Mouse (Mus musculus) kidney, embryonic 16.5 days (tissue): ENCODE results near the gene Utp3. TPM values are rescaled to one million over a fixed set of nuclear protein-coding genes. Genes with fewer than 3 reads are reported as not detected.
A peak's percentile ranks its signal among the peaks of the same experiment; 100 is the strongest.

Source experiments
- ATAC-seq: fragments of 200-750 bp; cut with Nextera tagmentation; 2 replicates; pipeline ENCODE4 v1.8.0; 2017; ENCODE audit warnings: moderate TSS enrichment; ENCODE audit not compliant: low FRiP score, low TSS enrichment
- H3K27ac ChIP-seq: fragments of 300-500 bp; sonication (generic); 2 replicates; pipeline ENCODE4 v1.5.1; 2014; ENCODE audit warnings: low read length
- H3K27me3 ChIP-seq: fragments of 300-500 bp; sonication (generic); 2 replicates; pipeline ENCODE4 v1.6.1; 2014; ENCODE audit warnings: low read length, control low read depth, mixed read lengths; ENCODE audit not compliant: insufficient read depth
- H3K36me3 ChIP-seq: fragments of 300-500 bp; sonication (generic); 2 replicates; pipeline ENCODE4 v1.6.1; 2014; ENCODE audit warnings: low read length, control low read depth, mixed read lengths; ENCODE audit not compliant: insufficient read depth
- H3K4me1 ChIP-seq: fragments of 300-500 bp; sonication (generic); 2 replicates; pipeline ENCODE4 v1.6.1; 2014; ENCODE audit warnings: low read length, control low read depth, mixed read lengths; ENCODE audit not compliant: insufficient read depth
- H3K4me2 ChIP-seq: fragments of 300-500 bp; sonication (generic); replicated peaks from 2 replicates; pipeline ENCODE4 v1.6.1; 2014; ENCODE audit warnings: low read depth, low read length
- H3K4me3 ChIP-seq: fragments of 300-500 bp; sonication (generic); 2 replicates; pipeline ENCODE4 v1.5.1; 2014; ENCODE audit warnings: mild to moderate bottlenecking, low read length
- H3K9ac ChIP-seq: fragments of 300-500 bp; sonication (generic); replicated peaks from 2 replicates; pipeline ENCODE4 v1.6.1; 2014; ENCODE audit warnings: low read length
- H3K9me3 ChIP-seq: fragments of 300-500 bp; sonication (generic); 2 replicates; pipeline ENCODE4 v1.6.1; 2016; ENCODE audit warnings: low read length, control low read depth
- WGBS: fragments of 180-500 bp; shearing (Covaris S2); extraction: QIAGEN DNeasy Blood & Tissue Kit; methylation state at CpG from one replicate; pipeline ENCODE4 v1.1.7; 2014; 5-methylcytosine and 5-hydroxymethylcytosine counted together
- polyA plus RNA-seq: library from polyadenylated mRNA; unstranded; fragments of >200 nt; fragmentation: Nextera tagmentation; extraction: Ambion mirVana; gene quantifications from 2 replicates; pipeline ENCODE4 v1.2.1, GENCODE M21; 2015

Utp3 gene
- polyA plus RNA-seq, 1 experiment from 2014 or later = 78.0 TPM

DNA sequence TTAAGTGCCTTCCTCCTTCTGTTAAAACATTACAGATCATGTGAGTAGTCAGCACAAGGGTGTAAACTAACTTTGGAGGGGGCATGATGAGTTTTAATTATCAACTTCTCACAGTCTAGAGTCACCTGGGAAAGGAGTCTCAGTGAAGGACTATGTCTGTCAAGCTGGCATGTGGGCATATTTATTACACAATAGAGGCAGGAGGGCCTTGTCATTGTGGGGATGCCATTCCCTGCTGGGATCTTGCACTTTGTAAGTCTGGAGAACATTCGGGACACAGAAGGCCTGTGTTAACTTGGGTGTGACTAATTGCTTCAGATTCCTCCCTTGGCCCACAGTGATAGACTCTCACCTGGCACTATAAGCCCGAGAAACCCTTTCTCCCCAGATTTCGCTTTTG lies 15.3 kb downstream of the Utp3 start:
- Histone ChIP-seq H3K4me2 (no peak overlapping the region), H3K4me1 (peaks cover 9% of the 10 kb centered on the region)
- 54% methylated on average over 3 of the region's 3 CpGs for WGBS

DNA sequence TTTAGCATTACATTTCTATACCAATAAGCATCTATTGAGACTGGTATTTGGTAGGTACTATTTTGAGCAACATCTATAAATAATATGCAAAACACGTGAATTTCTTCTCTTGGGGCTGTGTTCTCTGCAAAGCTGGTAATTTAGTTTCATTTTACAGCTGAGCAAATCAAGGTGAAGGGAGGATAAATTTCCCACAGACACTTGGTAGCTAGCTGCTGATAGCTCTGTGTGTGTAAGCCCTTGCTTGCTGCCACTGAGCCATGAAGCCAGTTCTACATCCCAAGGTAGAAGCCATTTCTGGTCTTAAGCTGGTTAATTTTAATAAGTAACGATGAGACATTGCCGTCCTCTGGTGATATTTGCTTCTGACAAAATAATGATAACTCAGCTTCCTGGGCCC lies 20.6 kb downstream of the Utp3 start:
- WGBS = 86% methylated on average over 3 of the region's 3 CpGs
- no peak for ATAC-seq
- no peaks in the 10 kb centered on the region for H3K27me3 ChIP-seq

More for the DNA sequence above, 15.3 kb downstream of the Utp3 start:
- no peak overlapping the region for H3K9ac ChIP-seq
- no peaks in the 10 kb centered on the region for H3K27me3 ChIP-seq
- H3K4me3 ChIP-seq = no peak overlapping the region
- H3K9me3 ChIP-seq = no peaks in the 10 kb centered on the region
- H3K27ac ChIP-seq = peak overlapping the region; percentile 65
- 0 out of 2 replicates have a peak, but pooled peaks cover 9% of the 10 kb centered on the region for H3K36me3 ChIP-seq
- peak; percentile 7; the same call in 1 of the 2 replicates for ATAC-seq

DNA sequence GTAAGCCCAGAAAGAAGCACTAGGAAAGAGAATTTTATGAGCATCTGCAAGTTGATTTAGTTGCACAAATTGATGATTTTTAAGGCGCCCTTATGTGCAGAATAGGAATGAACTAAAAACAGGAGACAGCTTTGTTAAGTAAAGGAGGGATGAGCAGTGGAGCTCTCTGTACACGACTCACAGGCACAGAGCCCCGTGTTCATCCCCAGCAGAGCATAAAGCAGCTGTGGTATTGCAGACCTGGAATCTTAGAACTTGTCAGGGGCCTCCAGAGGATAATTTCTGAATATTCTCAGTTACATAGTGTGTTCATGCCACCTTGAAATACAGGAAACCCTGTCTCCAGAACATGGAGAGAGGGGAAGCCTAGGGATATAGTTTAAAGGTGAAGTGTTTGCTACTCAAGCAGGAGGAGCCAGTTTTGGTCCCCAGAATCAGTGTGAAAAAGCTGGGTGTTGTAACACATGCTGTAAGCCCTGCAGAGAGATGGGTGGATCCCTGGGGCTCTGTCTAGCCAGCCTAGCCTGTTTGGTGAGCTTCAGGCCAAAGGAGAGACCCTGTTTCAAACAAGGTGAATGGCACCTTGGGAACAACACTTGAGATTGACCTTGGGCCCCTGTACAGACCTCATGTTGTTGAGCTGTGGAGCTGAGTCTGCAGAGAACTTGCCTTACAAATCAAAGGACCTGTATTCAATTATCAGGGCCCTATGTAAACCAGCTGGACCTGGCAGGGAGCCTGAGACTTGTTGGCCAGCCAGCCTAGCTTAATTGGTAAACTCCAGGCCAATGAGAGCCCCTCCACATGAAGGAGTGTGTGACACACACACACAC lies 21.5 kb downstream of the Utp3 start:
- Histone ChIP-seq H3K36me3 (0 out of 2 replicates have a peak, but pooled peaks cover 5% of the 10 kb centered on the region), H3K4me3 (no peak overlapping the region), H3K4me1 (no peaks in the 10 kb centered on the region), H3K27me3 (no peaks in the 10 kb centered on the region), H3K9ac (no peak overlapping the region), H3K9me3 (no peaks in the 10 kb centered on the region), H3K27ac (no peak overlapping the region), H3K4me2 (no peak overlapping the region)
- peak; percentile 54 for ATAC-seq
- WGBS = 59% methylated on average over 3 of the region's 3 CpGs

More for the DNA sequence above, 20.6 kb downstream of the Utp3 start:
- Histone ChIP-seq H3K36me3 (0 out of 2 replicates have a peak, but pooled peaks cover 9% of the 10 kb centered on the region), H3K4me1 (no peaks in the 10 kb centered on the region), H3K4me2 (no peak overlapping the region), H3K9me3 (no peaks in the 10 kb centered on the region), H3K4me3 (no peak overlapping the region), H3K9ac (no peak overlapping the region), H3K27ac (no peak overlapping the region)

DNA sequence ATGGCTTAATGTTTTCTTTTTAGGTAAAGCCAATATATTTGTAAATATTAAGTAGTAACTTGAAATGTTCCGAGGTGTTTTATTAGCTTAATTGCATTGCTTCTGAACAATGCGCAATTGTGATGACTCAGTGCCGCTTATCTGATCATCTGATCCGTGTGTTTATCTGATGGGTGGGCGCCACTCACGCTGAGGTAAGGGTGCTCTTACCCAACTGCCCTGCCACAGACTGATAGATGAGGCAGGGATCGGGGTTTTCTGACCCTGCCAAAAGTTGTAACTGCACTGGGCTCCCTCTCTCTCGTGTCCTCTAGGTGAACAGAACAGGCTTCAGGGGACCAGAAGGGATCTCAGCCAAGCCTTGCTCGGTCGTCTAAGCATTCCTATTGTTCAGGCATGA lies 26.4 kb downstream of the Utp3 start:
- H3K27ac ChIP-seq = no peak overlapping the region
- WGBS = 69% methylated on average over 10 of the region's 10 CpGs
- no peaks in the 10 kb centered on the region for H3K36me3 ChIP-seq
- H3K9ac ChIP-seq = no peak overlapping the region
- no peaks in the 10 kb centered on the region for H3K27me3 ChIP-seq
- no peak overlapping the region for H3K4me2 ChIP-seq
- ATAC-seq = no peak
- no peaks in the 10 kb centered on the region for H3K9me3 ChIP-seq
- peaks cover 17% of the 10 kb centered on the region for H3K4me1 ChIP-seq
- H3K4me3 ChIP-seq = no peak overlapping the region

DNA sequence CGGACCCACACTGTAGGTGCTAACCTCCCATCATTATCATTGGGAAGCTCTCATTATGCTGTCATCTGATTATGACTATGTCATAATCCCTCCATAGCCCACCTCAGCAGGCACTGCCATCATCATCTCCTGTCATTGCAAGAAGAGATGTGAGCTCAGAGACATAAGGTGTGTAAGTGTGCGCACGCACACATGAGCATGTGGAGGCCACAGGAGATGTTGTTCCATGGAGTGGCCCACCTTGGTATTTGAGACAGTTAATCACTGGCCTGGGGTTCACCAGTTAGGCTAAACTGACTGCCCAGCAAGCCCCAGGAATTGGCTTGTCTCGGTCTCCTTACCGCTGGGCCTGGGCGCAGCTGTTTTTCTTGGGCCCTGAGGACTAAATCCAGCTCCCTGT lies 27.1 kb downstream of the Utp3 start:
- no peak for ATAC-seq
- Histone ChIP-seq H3K4me2 (no peak overlapping the region), H3K4me3 (no peak overlapping the region), H3K27ac (no peak overlapping the region), H3K9me3 (no peaks in the 10 kb centered on the region), H3K9ac (no peak overlapping the region), H3K27me3 (no peaks in the 10 kb centered on the region), H3K4me1 (peaks cover 24% of the 10 kb centered on the region), H3K36me3 (no peaks in the 10 kb centered on the region)
- 95% methylated on average over 6 of the region's 6 CpGs for WGBS

DNA sequence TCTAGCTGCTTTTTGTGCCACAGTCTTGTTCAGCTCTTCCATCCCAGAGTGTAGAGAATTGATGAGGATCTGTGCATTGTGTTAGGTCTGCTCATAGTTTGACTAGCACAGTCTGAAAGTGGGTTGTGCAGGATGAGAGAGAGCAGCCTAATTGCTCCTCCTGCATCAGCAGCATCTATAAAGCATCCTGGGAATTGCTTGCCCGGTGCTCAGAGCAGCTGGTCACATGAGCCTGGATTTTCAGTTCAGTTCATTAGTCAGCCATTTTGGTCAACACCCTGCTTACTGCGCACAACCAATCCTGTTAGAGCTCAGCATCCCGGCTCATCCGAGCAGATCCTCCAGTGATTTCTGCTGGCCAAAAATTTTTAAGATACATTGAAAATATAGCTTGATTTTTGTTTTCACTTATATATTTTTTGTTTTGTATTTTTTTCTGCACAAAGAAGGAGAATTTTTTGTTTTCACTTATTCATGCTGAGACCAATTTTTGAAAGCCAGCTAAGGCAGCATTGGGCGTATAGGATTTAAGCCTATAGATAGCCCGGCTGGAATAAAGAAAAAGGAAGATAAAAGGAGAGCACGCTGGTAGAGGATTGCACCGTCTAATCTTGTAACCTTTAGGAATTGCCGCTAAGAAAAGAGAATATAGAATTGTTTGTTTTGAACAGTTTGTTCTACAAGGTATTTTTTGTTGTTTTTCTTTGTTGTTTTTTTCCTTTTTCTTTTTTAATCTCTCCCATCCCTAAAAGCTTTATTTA lies 29.2 kb downstream of the Utp3 start:
- H3K4me3 ChIP-seq = no peak overlapping the region
- H3K4me1 ChIP-seq = peaks cover 40% of the 10 kb centered on the region
- 64% methylated on average over 9 of the region's 9 CpGs for WGBS
- H3K36me3 ChIP-seq = no peaks in the 10 kb centered on the region
- no peak overlapping the region for H3K27ac ChIP-seq
- peak; percentile 41 for ATAC-seq
- no peaks in the 10 kb centered on the region for H3K9me3 ChIP-seq
- H3K27me3 ChIP-seq = no peaks in the 10 kb centered on the region
- no peak overlapping the region for H3K9ac ChIP-seq
- H3K4me2 ChIP-seq = peak overlapping the region; percentile 35

DNA sequence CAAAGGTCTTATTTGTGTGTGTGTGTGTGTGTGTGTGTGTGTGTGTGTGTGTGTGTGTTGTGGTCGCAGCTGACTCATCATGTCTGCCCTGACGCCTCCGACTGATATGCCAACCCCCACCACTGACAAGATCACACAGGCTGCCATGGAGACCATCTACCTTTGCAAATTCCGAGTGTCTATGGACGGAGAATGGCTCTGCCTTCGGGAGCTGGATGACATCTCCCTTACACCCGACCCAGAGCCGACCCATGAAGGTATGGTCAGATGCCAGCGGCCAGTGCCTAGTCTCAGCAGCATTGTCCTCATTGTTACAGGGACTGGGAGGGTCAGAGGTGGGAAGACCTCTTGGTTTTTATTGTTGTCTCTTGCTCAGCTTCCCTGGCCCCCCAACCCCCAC lies 29.8 kb downstream of the Utp3 start:
- no peak for ATAC-seq
- H3K27me3 ChIP-seq = no peaks in the 10 kb centered on the region
- H3K36me3 ChIP-seq = no peaks in the 10 kb centered on the region
- peak overlapping the region; percentile 35 for H3K4me2 ChIP-seq
- no peak overlapping the region for H3K27ac ChIP-seq
- H3K4me1 ChIP-seq = peaks cover 40% of the 10 kb centered on the region
- WGBS = 42% methylated on average over 9 of the region's 9 CpGs
- H3K9ac ChIP-seq = 0 out of 2 replicates have a peak overlapping the region, but pooled peaks have one; percentile 11
- H3K9me3 ChIP-seq = no peaks in the 10 kb centered on the region
- H3K4me3 ChIP-seq = peak overlapping the region; percentile 18; the same call in 1 of the 2 replicates

DNA sequence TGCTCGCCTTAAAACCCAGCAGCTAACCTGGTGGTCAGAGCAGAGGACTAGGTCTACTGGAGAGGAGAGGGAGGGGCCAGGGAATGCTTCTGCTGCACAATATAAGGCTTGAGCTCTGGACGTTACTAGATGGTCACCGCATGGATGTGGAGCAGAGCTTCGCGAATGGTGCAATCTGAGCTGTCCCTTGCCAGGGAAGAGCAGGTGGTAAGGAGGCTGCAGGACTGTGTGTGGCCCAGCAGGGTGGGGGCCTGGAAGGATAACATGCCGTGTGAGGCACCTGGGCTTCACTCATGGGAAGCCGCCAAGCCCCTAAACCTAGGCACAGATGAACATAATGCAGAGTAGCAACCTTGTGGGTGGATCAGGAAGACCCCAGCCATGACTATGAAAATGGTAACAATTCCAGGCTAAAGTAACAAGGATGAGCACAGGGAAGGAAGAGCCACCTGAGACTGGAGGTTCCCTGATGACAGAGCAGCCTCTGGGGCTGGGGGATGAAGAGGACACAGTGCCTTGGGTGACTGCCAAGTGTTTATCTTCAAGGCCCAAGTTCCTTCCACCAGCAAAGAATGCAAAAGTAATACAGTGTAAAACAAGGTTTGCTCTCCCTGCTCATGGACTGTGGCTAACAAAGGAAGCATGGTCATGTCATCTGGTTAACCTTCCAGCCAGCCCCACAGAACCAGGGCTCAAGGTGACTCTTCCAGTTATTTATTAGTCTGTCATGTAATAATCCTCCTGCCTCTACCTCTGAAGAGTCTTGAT lies 32.3 kb downstream of the Utp3 start:
- no peaks in the 10 kb centered on the region for H3K36me3 ChIP-seq
- no peaks in the 10 kb centered on the region for H3K9me3 ChIP-seq
- 0 out of 2 replicates have a peak overlapping the region, but pooled peaks have one; percentile 61 for H3K9ac ChIP-seq
- H3K4me2 ChIP-seq = peak overlapping the region; percentile 10; the same call in 1 of the 2 replicates
- H3K4me1 ChIP-seq = peaks cover 40% of the 10 kb centered on the region
- WGBS = 50% methylated on average over 7 of the region's 7 CpGs
- no peak overlapping the region for H3K4me3 ChIP-seq
- H3K27ac ChIP-seq = peak overlapping the region; percentile 86
- peak; percentile 60 for ATAC-seq
- no peaks in the 10 kb centered on the region for H3K27me3 ChIP-seq

DNA sequence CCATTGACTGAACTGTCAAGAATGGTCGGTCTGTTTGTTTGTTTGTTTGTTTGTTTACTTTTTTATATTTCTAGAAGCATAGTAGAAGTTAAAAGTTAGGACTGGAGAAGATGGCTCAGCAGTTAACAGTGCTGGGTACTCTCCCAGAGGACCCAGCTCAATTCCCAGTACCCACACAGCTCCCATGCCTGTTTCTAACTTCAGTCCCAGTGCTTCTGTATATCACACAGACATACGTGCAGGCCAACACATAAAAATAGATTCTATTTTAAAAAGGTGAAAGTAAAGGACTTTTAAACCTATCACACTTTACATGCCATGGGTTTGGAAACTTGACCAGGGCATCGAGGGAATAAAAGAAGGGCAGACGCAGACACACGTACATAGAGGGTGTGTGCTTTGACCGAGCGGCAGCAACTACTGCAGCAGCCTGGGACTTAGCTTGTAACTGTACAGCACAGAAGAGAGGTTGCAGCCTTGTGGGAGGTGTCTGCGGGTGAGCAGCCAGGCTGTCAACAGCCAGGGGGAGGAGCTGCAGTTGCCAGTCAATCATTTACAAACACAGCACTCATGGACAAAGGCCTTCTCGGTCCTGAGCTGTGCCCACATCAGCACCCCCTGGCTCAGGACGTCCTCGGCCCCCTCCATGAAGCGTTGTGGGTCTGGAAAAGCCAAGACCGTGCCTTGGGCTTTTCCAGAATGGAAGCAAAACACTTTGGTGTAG lies 33.1 kb downstream of the Utp3 start:
- ATAC-seq = peak; percentile 94
- no peak overlapping the region for H3K4me3 ChIP-seq
- H3K9me3 ChIP-seq = no peaks in the 10 kb centered on the region
- H3K9ac ChIP-seq = peak overlapping the region; percentile 61
- no peaks in the 10 kb centered on the region for H3K36me3 ChIP-seq
- H3K27ac ChIP-seq = peak overlapping the region; percentile 86
- WGBS = 35% methylated on average over 13 of the region's 13 CpGs
- peaks cover 40% of the 10 kb centered on the region for H3K4me1 ChIP-seq
- peak overlapping the region; percentile 33 for H3K4me2 ChIP-seq
- no peaks in the 10 kb centered on the region for H3K27me3 ChIP-seq
